Comparison of ENCODE assay signal across 33 mouse cellular contexts in genomic region chr5:75111781-75112180, GRCm38 (mm10). TPM values are rescaled to one million over a fixed set of nuclear protein-coding genes. Genes with fewer than 3 reads are reported as not detected.
"Had no signal": no experiment of that assay in that cellular context is flagged by ENCODE, and none has a peak within 500 bp of the region (broad histone marks: within the 10 kb centered on the region; RNA-seq: fewer than 3 reads in every experiment).

No protein-coding gene starts in this region.

- DNase-seq: gastrocnemius, adult 2 months; gastrocnemius, postnatal 10 days; gastrocnemius, postnatal 25 days; heart, adult 18-20 months; heart, postnatal 10 days; heart, postnatal 4 days; kidney, adult 18-20 months; kidney, adult 9 months; kidney, postnatal 14 days; kidney, postnatal 36 days; layer of hippocampus, adult 9-11 months; layer of hippocampus, postnatal 36 days; left cerebral cortex, postnatal 4 days had no signal

- H3K9ac ChIP-seq: heart, embryonic 12.5 days; hindbrain, embryonic 12.5 days; hindbrain, embryonic 14.5 days; intestine, embryonic 15.5 days; kidney, embryonic 15.5 days; limb, embryonic 13.5 days; limb, embryonic 15.5 days; liver, embryonic 12.5 days; liver, embryonic 14.5 days had no signal

- ATAC-seq: hindbrain, embryonic 16.5 days; inflammation-experienced regulatory T-cells, adult 6 months; intestine, embryonic 15.5 days; intestine, postnatal 0 days; liver, embryonic 12.5 days had no signal

- H3K4me1 ChIP-seq: heart, embryonic 10.5 days; heart, embryonic 12.5 days; hindbrain, embryonic 10.5 days; hindbrain, embryonic 12.5 days; intestine, embryonic 15.5 days; kidney, embryonic 15.5 days; limb, embryonic 13.5 days; liver, embryonic 12.5 days had no signal

- H3K27me3 ChIP-seq: heart, embryonic 12.5 days; kidney, embryonic 15.5 days; limb, embryonic 13.5 days; limb, embryonic 15.5 days had no signal

- H3K4me3 ChIP-seq: gastrocnemius, adult 2 months; heart, embryonic 10.5 days; heart, embryonic 12.5 days; hindbrain, embryonic 10.5 days; hindbrain, embryonic 12.5 days; intestine, embryonic 15.5 days; kidney, embryonic 15.5 days; limb, embryonic 13.5 days; limb, embryonic 15.5 days; liver, embryonic 12.5 days had no signal

- H3K36me3 ChIP-seq: heart, embryonic 10.5 days; heart, embryonic 12.5 days; hindbrain, embryonic 10.5 days; hindbrain, embryonic 12.5 days; intestine, embryonic 15.5 days; kidney, embryonic 15.5 days; limb, embryonic 13.5 days; limb, embryonic 15.5 days; liver, embryonic 12.5 days had no signal

- H3K27ac ChIP-seq: gastrocnemius, adult 2 months; heart, embryonic 10.5 days; hindbrain, embryonic 10.5 days; hindbrain, embryonic 12.5 days; hindbrain, embryonic 14.5 days; intestine, embryonic 15.5 days; kidney, embryonic 15.5 days; kidney, postnatal 0 days; limb, embryonic 13.5 days; limb, embryonic 15.5 days; liver, embryonic 12.5 days; liver, embryonic 14.5 days had no signal

- H3K9me3 ChIP-seq: heart, embryonic 10.5 days; heart, embryonic 12.5 days; hindbrain, embryonic 10.5 days; hindbrain, embryonic 12.5 days; intestine, embryonic 15.5 days; kidney, embryonic 15.5 days; limb, embryonic 13.5 days; limb, embryonic 15.5 days; liver, embryonic 12.5 days had no signal

- H3K4me2 ChIP-seq: heart, embryonic 12.5 days; hindbrain, embryonic 12.5 days; hindbrain, embryonic 14.5 days; intestine, embryonic 15.5 days; kidney, embryonic 15.5 days; limb, embryonic 13.5 days; limb, embryonic 15.5 days; liver, embryonic 12.5 days had no signal

RNA-seq across cellular contexts. Expression of gene Gsx2, which starts 36.4 kb away (rescaled TPM):
- polyA plus RNA-seq: heart, embryonic 10.5 days; heart, embryonic 12.5 days; heart, embryonic 14.5 days; heart, embryonic 16.5 days; inflammation-experienced regulatory T-cells, adult 6 months; intestine, embryonic 15.5 days; intestine, postnatal 0 days; kidney, embryonic 15.5 days; kidney, postnatal 0 days; large intestine, adult 2 months; limb, embryonic 11.5 days; limb, embryonic 13.5 days; limb, embryonic 15.5 days; liver, adult 2 months; liver, embryonic 12.5 days; liver, embryonic 14.5 days had no signal

RNA-seq across cellular contexts. Expression of gene Pdgfra, which starts 40.3 kb away (rescaled TPM):
- polyA plus RNA-seq: inflammation-experienced regulatory T-cells, adult 6 months had no signal
